Mouse (Mus musculus): Measurements from ENCODE around the gene Tdrkh. TPM values are rescaled to one million over a fixed set of nuclear protein-coding genes. Genes with fewer than 3 reads are reported as not detected.
A peak's percentile ranks its signal among the peaks of the same experiment; 100 is the strongest.

Gene Tdrkh
- polyA plus RNA-seq, 1 experiment from 2014 or later, result 10.3 TPM

GRCm38 (mm10) chr3:94398217-94398616, 14.9 kb upstream of the Tdrkh start, which contains the start of gene Lingo4:
Gene Lingo4, plus strand, starts transcription at chr3:94398517.
- H3K36me3 ChIP-seq (ENCODE audit: control insufficient read depth, insufficient read depth, low read length), result no peaks in the 10 kb centered on the region
- H3K4me1 ChIP-seq (ENCODE audit: control insufficient read depth, insufficient read depth, low read length), result peaks cover 9% of the 10 kb centered on the region; the same call in 1 of the 2 replicates
- H3K27me3 ChIP-seq (replicated peaks; ENCODE audit: control insufficient read depth, insufficient read depth, low read length), result peaks cover 16% of the 10 kb centered on the region; the same call in 1 of the 2 replicates
- H3K9me3 ChIP-seq (ENCODE audit: control insufficient read depth, low read length), result no peaks in the 10 kb centered on the region
- no peak for ATAC-seq
- H3K9ac ChIP-seq (ENCODE audit: low read depth, low read length), result peak within 1 kb of the TSS; percentile 36; the same call in 1 of the 2 replicates
- H3K4me2 ChIP-seq (ENCODE audit: low read depth, low read length), result peak within 1 kb of the TSS; percentile 41
- H3K27ac ChIP-seq (ENCODE audit: low read length), result no peak within 1 kb of the TSS
- 71% methylated on average over 6 of the region's 6 CpGs for WGBS
- peak within 1 kb of the TSS; percentile 22 for H3K4me3 ChIP-seq (ENCODE audit: low read length)

- H3K4me3 ChIP-seq (ENCODE audit: low read length), result peak overlapping the region; percentile 22
- no peak overlapping the region for H3K27ac ChIP-seq (ENCODE audit: low read length)
- no peak for ATAC-seq
- no peaks in the 10 kb centered on the region for H3K9me3 ChIP-seq (ENCODE audit: control insufficient read depth, low read length)
- no peaks in the 10 kb centered on the region for H3K36me3 ChIP-seq (ENCODE audit: control insufficient read depth, insufficient read depth, low read length)
- peak overlapping the region; percentile 41 for H3K4me2 ChIP-seq (ENCODE audit: low read depth, low read length)
- WGBS, result 4% methylated on average over 20 of the region's 20 CpGs
- H3K9ac ChIP-seq (ENCODE audit: low read depth, low read length), result peak overlapping the region; percentile 36; the same call in 1 of the 2 replicates
- peaks cover 16% of the 10 kb centered on the region; the same call in 1 of the 2 replicates for H3K27me3 ChIP-seq (replicated peaks; ENCODE audit: control insufficient read depth, insufficient read depth, low read length)
- H3K4me1 ChIP-seq (ENCODE audit: control insufficient read depth, insufficient read depth, low read length), result peaks cover 10% of the 10 kb centered on the region; the same call in 1 of the 2 replicates
Observed at GRCm38 (mm10) chr3:94398943-94399481, 14.1 kb upstream of the Tdrkh start.

GRCm38 (mm10) chr3:94399663-94400310, 13.3 kb upstream of the Tdrkh start:
- H3K4me2 ChIP-seq (ENCODE audit: low read depth, low read length), result no peak overlapping the region
- H3K36me3 ChIP-seq (ENCODE audit: control insufficient read depth, insufficient read depth, low read length), result no peaks in the 10 kb centered on the region
- H3K27me3 ChIP-seq (replicated peaks; ENCODE audit: control insufficient read depth, insufficient read depth, low read length), result peaks cover 16% of the 10 kb centered on the region; the same call in 1 of the 2 replicates
- H3K27ac ChIP-seq (ENCODE audit: low read length), result no peak overlapping the region
- 44% methylated on average over 5 of the region's 5 CpGs for WGBS
- H3K4me3 ChIP-seq (ENCODE audit: low read length), result no peak overlapping the region
- no peaks in the 10 kb centered on the region for H3K9me3 ChIP-seq (ENCODE audit: control insufficient read depth, low read length)
- ATAC-seq, result no peak
- H3K4me1 ChIP-seq (ENCODE audit: control insufficient read depth, insufficient read depth, low read length), result peaks cover 12% of the 10 kb centered on the region; the same call in 1 of the 2 replicates
- no peak overlapping the region for H3K9ac ChIP-seq (ENCODE audit: low read depth, low read length)

GRCm38 (mm10) chr3:94402451-94402850, 10.6 kb upstream of the Tdrkh start:
- no peak for ATAC-seq
- H3K4me1 ChIP-seq (ENCODE audit: control insufficient read depth, insufficient read depth, low read length), result peaks cover 12% of the 10 kb centered on the region; the same call in 1 of the 2 replicates
- no peaks in the 10 kb centered on the region for H3K9me3 ChIP-seq (ENCODE audit: control insufficient read depth, low read length)
- H3K27me3 ChIP-seq (replicated peaks; ENCODE audit: control insufficient read depth, insufficient read depth, low read length), result peaks cover 16% of the 10 kb centered on the region; the same call in 1 of the 2 replicates
- H3K27ac ChIP-seq (ENCODE audit: low read length), result no peak overlapping the region
- WGBS, result 61% methylated on average over 8 of the region's 8 CpGs
- no peak overlapping the region for H3K4me3 ChIP-seq (ENCODE audit: low read length)
- H3K36me3 ChIP-seq (ENCODE audit: control insufficient read depth, insufficient read depth, low read length), result no peaks in the 10 kb centered on the region
- no peak overlapping the region for H3K9ac ChIP-seq (ENCODE audit: low read depth, low read length)
- H3K4me2 ChIP-seq (ENCODE audit: low read depth, low read length), result no peak overlapping the region

- 27% methylated on average over 7 of the region's 7 CpGs for WGBS
- Histone ChIP-seq H3K27ac (ENCODE audit: low read length) (no peak overlapping the region), H3K9me3 (ENCODE audit: control insufficient read depth, low read length) (no peaks in the 10 kb centered on the region), H3K4me3 (ENCODE audit: low read length) (no peak overlapping the region), H3K9ac (ENCODE audit: low read depth, low read length) (no peak overlapping the region), H3K4me1 (ENCODE audit: control insufficient read depth, insufficient read depth, low read length) (0 out of 2 replicates have a peak, but pooled peaks cover 4% of the 10 kb centered on the region), H3K4me2 (ENCODE audit: low read depth, low read length) (no peak overlapping the region), H3K27me3 (replicated peaks; ENCODE audit: control insufficient read depth, insufficient read depth, low read length) (peaks cover 12% of the 10 kb centered on the region; the same call in 1 of the 2 replicates), H3K36me3 (ENCODE audit: control insufficient read depth, insufficient read depth, low read length) (no peaks in the 10 kb centered on the region)
- ATAC-seq, result no peak
Observed at GRCm38 (mm10) chr3:94404366-94405054, 8.6 kb upstream of the Tdrkh start.

- WGBS, result 54% methylated on average over 4 of the region's 4 CpGs
- Histone ChIP-seq H3K9ac (ENCODE audit: low read depth, low read length) (no peak overlapping the region), H3K27ac (ENCODE audit: low read length) (no peak overlapping the region), H3K9me3 (ENCODE audit: control insufficient read depth, low read length) (no peaks in the 10 kb centered on the region), H3K4me2 (ENCODE audit: low read depth, low read length) (no peak overlapping the region), H3K36me3 (ENCODE audit: control insufficient read depth, insufficient read depth, low read length) (no peaks in the 10 kb centered on the region), H3K4me3 (ENCODE audit: low read length) (no peak overlapping the region), H3K4me1 (ENCODE audit: control insufficient read depth, insufficient read depth, low read length) (0 out of 2 replicates have a peak, but pooled peaks cover 4% of the 10 kb centered on the region), H3K27me3 (replicated peaks; ENCODE audit: control insufficient read depth, insufficient read depth, low read length) (peaks cover 3% of the 10 kb centered on the region; the same call in 1 of the 2 replicates)
- no peak for ATAC-seq
Observed at GRCm38 (mm10) chr3:94405561-94405960, 7.5 kb upstream of the Tdrkh start.

- ATAC-seq, result peak; percentile 67
- no peaks in the 10 kb centered on the region for H3K27me3 ChIP-seq (replicated peaks; ENCODE audit: control insufficient read depth, insufficient read depth, low read length)
Observed at GRCm38 (mm10) chr3:94412530-94412929, 543 bp upstream of the Tdrkh start.

GRCm38 (mm10) chr3:94430980-94431379, 17.9 kb downstream of the Tdrkh start:
- Histone ChIP-seq H3K9ac (ENCODE audit: low read depth, low read length) (no peak overlapping the region), H3K27me3 (replicated peaks; ENCODE audit: control insufficient read depth, insufficient read depth, low read length) (no peaks in the 10 kb centered on the region), H3K36me3 (ENCODE audit: control insufficient read depth, insufficient read depth, low read length) (no peaks in the 10 kb centered on the region), H3K4me3 (ENCODE audit: low read length) (no peak overlapping the region), H3K9me3 (ENCODE audit: control insufficient read depth, low read length) (no peaks in the 10 kb centered on the region), H3K27ac (ENCODE audit: low read length) (no peak overlapping the region), H3K4me1 (ENCODE audit: control insufficient read depth, insufficient read depth, low read length) (no peaks in the 10 kb centered on the region), H3K4me2 (ENCODE audit: low read depth, low read length) (no peak overlapping the region)
- no peak for ATAC-seq
- 54% methylated on average over 2 of the region's 2 CpGs for WGBS

More at GRCm38 (mm10) chr3:94412530-94412929, 543 bp upstream of the Tdrkh start:
- no peak overlapping the region for H3K27ac ChIP-seq (ENCODE audit: low read length)
- peak overlapping the region; percentile 86 for H3K4me2 ChIP-seq (ENCODE audit: low read depth, low read length)
- 5% methylated on average over 25 of the region's 25 CpGs for WGBS
- H3K9me3 ChIP-seq (ENCODE audit: control insufficient read depth, low read length), result no peaks in the 10 kb centered on the region
- H3K4me1 ChIP-seq (ENCODE audit: control insufficient read depth, insufficient read depth, low read length), result peaks cover 5% of the 10 kb centered on the region; the same call in 1 of the 2 replicates
- H3K9ac ChIP-seq (ENCODE audit: low read depth, low read length), result peak overlapping the region; percentile 62
- H3K4me3 ChIP-seq (ENCODE audit: low read length), result peak overlapping the region; percentile 60
- H3K36me3 ChIP-seq (ENCODE audit: control insufficient read depth, insufficient read depth, low read length), result no peaks in the 10 kb centered on the region

GRCm38 (mm10) chr3:94434305-94434704, 21.2 kb downstream of the Tdrkh start:
- Histone ChIP-seq H3K4me1 (ENCODE audit: control insufficient read depth, insufficient read depth, low read length) (no peaks in the 10 kb centered on the region), H3K9me3 (ENCODE audit: control insufficient read depth, low read length) (no peaks in the 10 kb centered on the region), H3K27ac (ENCODE audit: low read length) (no peak overlapping the region), H3K9ac (ENCODE audit: low read depth, low read length) (no peak overlapping the region), H3K4me3 (ENCODE audit: low read length) (no peak overlapping the region), H3K4me2 (ENCODE audit: low read depth, low read length) (no peak overlapping the region), H3K27me3 (replicated peaks; ENCODE audit: control insufficient read depth, insufficient read depth, low read length) (no peaks in the 10 kb centered on the region), H3K36me3 (ENCODE audit: control insufficient read depth, insufficient read depth, low read length) (no peaks in the 10 kb centered on the region)
- 51% methylated on average over 2 of the region's 2 CpGs for WGBS
- ATAC-seq, result no peak

All from intestine, embryonic 16.5 days (tissue).